Mouse (Mus musculus) intestine, embryonic 14.5 days (tissue): ENCODE results near the gene Rag2. TPM values are rescaled to one million over a fixed set of nuclear protein-coding genes. Genes with fewer than 3 reads are reported as not detected.

ENCODE experiments used
- ATAC-seq: fragments of 200-750 bp; cut with Nextera tagmentation; replicated peaks from 2 replicates; pipeline ENCODE4 v1.8.0; 2017; ENCODE audit warnings: low read depth, moderate number of reproducible peaks, moderate TSS enrichment, moderate library complexity; ENCODE audit not compliant: low FRiP score, low TSS enrichment
- DNase-seq: peaks from one replicate; pipeline ENCODE4 v3.0.0-alpha.2; 2018; ENCODE audit warnings: low spot score
- H3K27ac ChIP-seq: fragments of 300-500 bp; sonication (generic); 2 replicates; pipeline ENCODE4 v1.5.1; 2014; ENCODE audit warnings: low read depth, mild to moderate bottlenecking, control low read depth
- H3K27me3 ChIP-seq: fragments of 300-500 bp; sonication (generic); replicated peaks from 2 replicates; pipeline ENCODE4 v1.6.1; 2014; ENCODE audit warnings: low read length, control low read depth; ENCODE audit not compliant: control insufficient read depth, insufficient read depth
- H3K36me3 ChIP-seq: fragments of 300-500 bp; sonication (generic); 2 replicates; pipeline ENCODE4 v1.6.1; 2014; ENCODE audit warnings: low read length, control low read depth; ENCODE audit not compliant: control insufficient read depth, insufficient read depth
- H3K4me1 ChIP-seq: fragments of 300-500 bp; sonication (generic); replicated peaks from 2 replicates; pipeline ENCODE4 v1.6.1; 2014; ENCODE audit warnings: low read length, control low read depth, mixed read lengths; ENCODE audit not compliant: control insufficient read depth, insufficient read depth
- H3K4me2 ChIP-seq: fragments of 300-500 bp; sonication (generic); 2 replicates; pipeline ENCODE4 v1.6.1; 2014; ENCODE audit warnings: low read length
- H3K4me3 ChIP-seq: fragments of 300-500 bp; sonication (generic); 2 replicates; pipeline ENCODE4 v1.5.1; 2014; ENCODE audit warnings: low read depth, low read length, control low read depth, mixed read lengths
- H3K9ac ChIP-seq: fragments of 300-500 bp; sonication (generic); 2 replicates; pipeline ENCODE4 v1.6.1; 2014; ENCODE audit warnings: mild to moderate bottlenecking, low read length
- H3K9me3 ChIP-seq: fragments of 300-500 bp; sonication (generic); 2 replicates; pipeline ENCODE4 v1.6.1; 2016; ENCODE audit warnings: low read length, control low read depth; ENCODE audit not compliant: control insufficient read depth
- WGBS: fragments of 180-500 bp; shearing (Covaris S2); extraction: QIAGEN DNeasy Blood & Tissue Kit; methylation state at CpG from one replicate; pipeline ENCODE4 v1.1.7; 2014; 5-methylcytosine and 5-hydroxymethylcytosine counted together
- polyA plus RNA-seq: library from polyadenylated mRNA; unstranded; fragments of >200 nt; fragmentation: Nextera tagmentation; extraction: Ambion mirVana; gene quantifications from 2 replicates; pipeline ENCODE4 v1.2.1, GENCODE M21; 2014

Rag2 gene
- polyA plus RNA-seq, 1 experiment from 2014 or later, result 0.15 TPM

GRCm38 (mm10) chr2:101615464-101616305 lies 8.8 kb upstream of the Rag2 start:
- DNase-seq (no peak), ATAC-seq (no peak)
- H3K4me2 ChIP-seq, result no peak overlapping the region
- no peak overlapping the region for H3K27ac ChIP-seq
- no peak overlapping the region for H3K4me3 ChIP-seq
- no peak overlapping the region for H3K9ac ChIP-seq
- H3K27me3 ChIP-seq, result no peaks in the 10 kb centered on the region
- no peaks in the 10 kb centered on the region for H3K36me3 ChIP-seq
- no peaks in the 10 kb centered on the region; the same call in 1 of the 2 replicates for H3K4me1 ChIP-seq
- 75% methylated on average over 10 of the region's 10 CpGs for WGBS
- no peaks in the 10 kb centered on the region for H3K9me3 ChIP-seq

- 88% methylated on average over 4 of the region's 4 CpGs for WGBS
- Histone ChIP-seq H3K4me3 (no peak overlapping the region), H3K27ac (no peak overlapping the region), H3K27me3 (no peaks in the 10 kb centered on the region), H3K4me1 (no peaks in the 10 kb centered on the region; the same call in 1 of the 2 replicates), H3K9me3 (no peaks in the 10 kb centered on the region), H3K4me2 (no peak overlapping the region), H3K9ac (no peak overlapping the region), H3K36me3 (no peaks in the 10 kb centered on the region)
- DNase-seq, result no peak
- ATAC-seq, result no peak
Observed at GRCm38 (mm10) chr2:101618373-101618772, 6.1 kb upstream of the Rag2 start.

GRCm38 (mm10) chr2:101620899-101621298 lies 3.6 kb upstream of the Rag2 start:
- 64% methylated on average over 3 of the region's 3 CpGs for WGBS

GRCm38 (mm10) chr2:101621611-101622010 lies 2.9 kb upstream of the Rag2 start:
- no peak overlapping the region for H3K27ac ChIP-seq
- 80% methylated on average over 7 of the region's 7 CpGs for WGBS
- H3K27me3 ChIP-seq, result no peaks in the 10 kb centered on the region

More at GRCm38 (mm10) chr2:101620899-101621298, 3.6 kb upstream of the Rag2 start:
- no peak for DNase-seq
- H3K4me1 ChIP-seq, result no peaks in the 10 kb centered on the region; the same call in 1 of the 2 replicates
- H3K9me3 ChIP-seq, result no peaks in the 10 kb centered on the region
- no peak overlapping the region for H3K4me2 ChIP-seq
- H3K9ac ChIP-seq, result no peak overlapping the region
- H3K27ac ChIP-seq, result no peak overlapping the region
- H3K36me3 ChIP-seq, result no peaks in the 10 kb centered on the region
- no peaks in the 10 kb centered on the region for H3K27me3 ChIP-seq
- no peak overlapping the region for H3K4me3 ChIP-seq
- no peak for ATAC-seq

GRCm38 (mm10) chr2:101623042-101623441 lies 1.5 kb upstream of the Rag2 start:
- 91% methylated on average over 2 of the region's 2 CpGs for WGBS

More at GRCm38 (mm10) chr2:101621611-101622010, 2.9 kb upstream of the Rag2 start:
- Histone ChIP-seq H3K36me3 (no peaks in the 10 kb centered on the region), H3K4me3 (no peak overlapping the region), H3K4me1 (no peaks in the 10 kb centered on the region), H3K9me3 (no peaks in the 10 kb centered on the region), H3K9ac (no peak overlapping the region), H3K4me2 (no peak overlapping the region)
- DNase-seq (no peak), ATAC-seq (no peak)

GRCm38 (mm10) chr2:101624011-101624410 lies 507 bp upstream of the Rag2 start:
- 67% methylated on average over 2 of the region's 2 CpGs for WGBS
- DNase-seq (no peak), ATAC-seq (no peak)
- 0 out of 2 replicates have a peak overlapping the region, but pooled peaks have one; percentile 16 for H3K27ac ChIP-seq
- no peaks in the 10 kb centered on the region for H3K36me3 ChIP-seq
- H3K4me2 ChIP-seq, result no peak overlapping the region
- no peaks in the 10 kb centered on the region for H3K27me3 ChIP-seq
- H3K9me3 ChIP-seq, result no peaks in the 10 kb centered on the region
- no peaks in the 10 kb centered on the region; the same call in 1 of the 2 replicates for H3K4me1 ChIP-seq
- H3K9ac ChIP-seq, result no peak overlapping the region
- H3K4me3 ChIP-seq, result no peak overlapping the region

More at GRCm38 (mm10) chr2:101623042-101623441, 1.5 kb upstream of the Rag2 start:
- ATAC-seq (no peak), DNase-seq (no peak)
- H3K27me3 ChIP-seq, result no peaks in the 10 kb centered on the region
- no peak overlapping the region for H3K4me3 ChIP-seq
- H3K27ac ChIP-seq, result no peak overlapping the region
- H3K4me2 ChIP-seq, result no peak overlapping the region
- no peak overlapping the region for H3K9ac ChIP-seq
- H3K4me1 ChIP-seq, result no peaks in the 10 kb centered on the region; the same call in 1 of the 2 replicates
- H3K9me3 ChIP-seq, result no peaks in the 10 kb centered on the region
- H3K36me3 ChIP-seq, result no peaks in the 10 kb centered on the region

- no peak overlapping the region for H3K27ac ChIP-seq
- no peaks in the 10 kb centered on the region for H3K9me3 ChIP-seq
- H3K4me2 ChIP-seq, result no peak overlapping the region
- H3K4me1 ChIP-seq, result peaks cover 4% of the 10 kb centered on the region; the same call in 1 of the 2 replicates
- H3K36me3 ChIP-seq, result no peaks in the 10 kb centered on the region
- ATAC-seq, result no peak
- H3K27me3 ChIP-seq, result no peaks in the 10 kb centered on the region
- H3K4me3 ChIP-seq, result no peak overlapping the region
- no peak overlapping the region for H3K9ac ChIP-seq
- no peak for DNase-seq
Observed at GRCm38 (mm10) chr2:101627227-101627626, 2.7 kb downstream of the Rag2 start.

- Histone ChIP-seq H3K36me3 (no peaks in the 10 kb centered on the region), H3K4me2 (peak overlapping the region; percentile 67), H3K27me3 (no peaks in the 10 kb centered on the region), H3K4me1 (peaks cover 4% of the 10 kb centered on the region; the same call in 1 of the 2 replicates), H3K9ac (peak overlapping the region; percentile 53), H3K9me3 (no peaks in the 10 kb centered on the region), H3K27ac (peak overlapping the region; percentile 87), H3K4me3 (peak overlapping the region; percentile 79)
- ATAC-seq (peak; percentile 98), DNase-seq (peak; percentile 92)
- WGBS, result 1% methylated on average over 31 of the region's 31 CpGs
Observed at GRCm38 (mm10) chr2:101628297-101629236, 4.0 kb downstream of the Rag2 start.
